Mouse (Mus musculus) adrenal gland, postnatal 4 days (tissue): Measurements from ENCODE around the gene Pum1. TPM values are rescaled to one million over a fixed set of nuclear protein-coding genes. Genes with fewer than 3 reads are reported as not detected.
A peak's percentile ranks its signal among the peaks of the same experiment; 100 is the strongest.

Experiments
- DNase-seq, 2 experiments: peaks; one replicate each; pipeline ENCODE4 v3.0.0; 2021 to 2022; ENCODE audit warnings: low spot score in 2 of 2, mixed read lengths in 2 of 2
- total RNA-seq, 2 experiments: library from RNA; stranded (reverse); gene quantifications; 2 replicates each; pipeline ENCODE4 v1.2.3; 2021

Pum1 gene
- total RNA-seq, 2 experiments from 2014 or later, result 98.7 to 109 TPM

GRCm38 (mm10) chr4:130787530-130787929, 124.4 kb downstream of the Pum1 start:
- no peak for DNase-seq

- DNase-seq, result peak; percentile 64 to 68
These were observed 127.1 kb downstream of the Pum1 start for GRCm38 (mm10) chr4:130790180-130790579.

- DNase-seq, result no peak
These were observed 128.8 kb downstream of the Pum1 start for GRCm38 (mm10) chr4:130791811-130792375.

GRCm38 (mm10) chr4:130792376-130793179, 129.5 kb downstream of the Pum1 start, which contains the start of gene Sdc3:
Gene Sdc3 (plus strand): TSS chr4:130792537.
- DNase-seq, result no peak

GRCm38 (mm10) chr4:130793180-130793501, 130.0 kb downstream of the Pum1 start:
- DNase-seq, result no peak

GRCm38 (mm10) chr4:130794771-130795170, 131.7 kb downstream of the Pum1 start:
- no peak for DNase-seq

- no peak for DNase-seq
These were observed 132.8 kb downstream of the Pum1 start for GRCm38 (mm10) chr4:130795970-130796369.

- peak in 1 of 2 experiments; percentile 40 for DNase-seq
These were observed 134.3 kb downstream of the Pum1 start for GRCm38 (mm10) chr4:130797201-130798051.

- no peak for DNase-seq
These were observed 135.3 kb downstream of the Pum1 start for GRCm38 (mm10) chr4:130798416-130798815.

- no peak for DNase-seq
These were observed 136.0 kb downstream of the Pum1 start for GRCm38 (mm10) chr4:130799118-130799517.

- no peak for DNase-seq
These were observed 136.5 kb downstream of the Pum1 start for GRCm38 (mm10) chr4:130799582-130799981.

GRCm38 (mm10) chr4:130800147-130800546, 137.0 kb downstream of the Pum1 start:
- no peak for DNase-seq

GRCm38 (mm10) chr4:130801198-130801597, 138.1 kb downstream of the Pum1 start:
- DNase-seq, result no peak

GRCm38 (mm10) chr4:130801624-130802329, 138.7 kb downstream of the Pum1 start:
- DNase-seq, result no peak

GRCm38 (mm10) chr4:130803591-130803990, 140.5 kb downstream of the Pum1 start:
- DNase-seq, result no peak

GRCm38 (mm10) chr4:130804292-130804691, 141.2 kb downstream of the Pum1 start:
- DNase-seq, result no peak

- DNase-seq, result no peak
These were observed 141.7 kb downstream of the Pum1 start for GRCm38 (mm10) chr4:130804771-130805361.

- DNase-seq, result no peak
These were observed 142.6 kb downstream of the Pum1 start for GRCm38 (mm10) chr4:130805746-130806145.

- no peak for DNase-seq
These were observed 143.6 kb downstream of the Pum1 start for GRCm38 (mm10) chr4:130806746-130807145.

GRCm38 (mm10) chr4:130809784-130810183, 146.7 kb downstream of the Pum1 start:
- DNase-seq, result no peak

- DNase-seq, result no peak
These were observed 147.7 kb downstream of the Pum1 start for GRCm38 (mm10) chr4:130810845-130811244.
